Mouse (Mus musculus) B cell, adult 62 days (primary cell): ENCODE data around the gene Slirp. TPM values are rescaled to one million over a fixed set of nuclear protein-coding genes. Genes with fewer than 3 reads are reported as not detected.

Experiments
- total RNA-seq: library from RNA; stranded (reverse); gene quantifications from 4 replicates; pipeline ENCODE4 v1.2.4, GENCODE M21; 2023

Slirp gene
- 30.0 to 33.7 TPM (median 33.2 TPM) in 4 replicates for total RNA-seq

DNA sequence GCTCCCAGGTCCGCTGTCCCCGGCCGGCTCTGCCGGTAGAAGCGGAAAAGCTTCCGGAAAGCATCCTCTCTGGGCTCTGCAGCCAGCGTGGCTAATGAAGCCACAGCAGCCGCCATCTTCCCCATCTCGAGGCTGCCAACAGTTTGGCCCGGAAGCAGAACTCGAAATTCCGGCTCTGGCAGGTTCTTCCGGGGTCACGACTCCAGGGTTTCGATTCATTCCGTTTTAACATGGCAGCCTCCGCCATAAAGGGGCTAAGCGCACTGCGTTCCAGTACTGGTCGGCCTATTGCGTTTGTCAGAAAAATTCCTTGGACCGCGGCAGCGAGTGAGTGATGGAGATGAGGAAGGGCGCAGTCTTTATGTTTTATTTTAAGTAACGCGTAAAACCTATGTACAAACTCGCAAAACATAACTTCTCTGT is at the start of gene Slirp, which contains the start of gene Alkbh1:
TSS of gene Slirp (plus strand) at position 197 of the 423 bp plus-strand sequence.
TSS of gene Alkbh1 (minus strand) at position 318 of the 423 bp plus-strand sequence.

GRCm38 (mm10) chr12:87471964-87472786 is 28.5 kb downstream of the Slirp start, which contains the start of gene Snw1:
Snw1 (minus strand) TSS chr12:87472274.

GRCm38 (mm10) chr12:87494421-87494820 is 50.7 kb downstream of the Slirp start, which contains the start of gene Gm5788:
Gm5788 (plus strand) TSS chr12:87494721.

Other genes with a start within 250 kb of the Slirp start
- 1.1 to 1.8 TPM (median 1.2 TPM) in 4 replicates for gene Samd15, start 244.2 kb upstream of the Slirp start, total RNA-seq
- 35.7 to 35.9 TPM (median 35.8 TPM) in 4 replicates for gene Tmed8, start 243.4 kb upstream of the Slirp start, total RNA-seq
- 5.0 to 10.2 TPM (median 8.7 TPM) in 4 replicates for gene Noxred1, start 205.2 kb upstream of the Slirp start, total RNA-seq
- gene Vipas39, start 177.6 kb upstream of the Slirp start, total RNA-seq, result 33.1 to 41.1 TPM (median 36.1 TPM) in 4 replicates
- 105 to 126 TPM (median 114 TPM) in 4 replicates for gene Ahsa1, start 177.4 kb upstream of the Slirp start, total RNA-seq
- not detected in 4 replicates for gene Ism2, start 144.2 kb upstream of the Slirp start, total RNA-seq
- 78.2 to 104 TPM (median 87.9 TPM) in 4 replicates for gene Sptlc2, start 55.5 kb upstream of the Slirp start, total RNA-seq
- 79.2 to 103 TPM (median 90.0 TPM) in 4 replicates for gene Alkbh1, start 121 bp downstream of the Slirp start, total RNA-seq
- 85.7 to 95.8 TPM (median 89.9 TPM) in 4 replicates for gene Snw1, start 28.4 kb downstream of the Slirp start, total RNA-seq
- not detected in 4 replicates for gene Gm5788, start 50.8 kb downstream of the Slirp start, total RNA-seq
- gene Gm8300, start 70.4 kb downstream of the Slirp start, total RNA-seq, result not detected in 4 replicates
- gene Oog1, start 158.8 kb downstream of the Slirp start, total RNA-seq, result not detected in 4 replicates
- not detected in 4 replicates for gene Gm4027, start 175.0 kb downstream of the Slirp start, total RNA-seq
- not detected in 4 replicates for gene Gm16381, start 200.7 kb downstream of the Slirp start, total RNA-seq